Mouse (Mus musculus) ovary, postnatal 36 days (tissue): ENCODE data around the gene Nfib.

Source experiments
- DNase-seq: peaks from one replicate; pipeline ENCODE4 v3.0.0; 2022; ENCODE audit warnings: low spot score, mixed read lengths

Nfib gene

DNA sequence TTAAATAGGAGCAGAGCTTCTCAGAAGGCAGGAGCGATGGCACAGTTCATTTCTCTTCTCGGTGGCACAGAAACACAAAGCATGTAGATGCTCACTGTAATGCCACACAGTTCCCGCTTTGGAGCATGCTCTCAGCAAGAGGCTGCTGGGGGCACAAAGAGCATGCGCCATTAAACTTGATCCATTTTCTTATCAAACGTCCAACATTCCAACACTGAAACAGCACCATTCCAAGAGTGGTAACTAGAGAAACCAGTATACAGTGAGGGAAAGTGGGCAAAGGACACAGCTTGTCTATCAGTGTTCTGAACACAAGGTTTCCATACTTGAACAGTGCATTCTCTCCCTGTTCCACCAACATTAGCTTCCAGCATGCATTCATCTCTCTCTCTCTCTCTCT lies 206.3 kb downstream of the Nfib start:
- DNase-seq: no peak

DNA sequence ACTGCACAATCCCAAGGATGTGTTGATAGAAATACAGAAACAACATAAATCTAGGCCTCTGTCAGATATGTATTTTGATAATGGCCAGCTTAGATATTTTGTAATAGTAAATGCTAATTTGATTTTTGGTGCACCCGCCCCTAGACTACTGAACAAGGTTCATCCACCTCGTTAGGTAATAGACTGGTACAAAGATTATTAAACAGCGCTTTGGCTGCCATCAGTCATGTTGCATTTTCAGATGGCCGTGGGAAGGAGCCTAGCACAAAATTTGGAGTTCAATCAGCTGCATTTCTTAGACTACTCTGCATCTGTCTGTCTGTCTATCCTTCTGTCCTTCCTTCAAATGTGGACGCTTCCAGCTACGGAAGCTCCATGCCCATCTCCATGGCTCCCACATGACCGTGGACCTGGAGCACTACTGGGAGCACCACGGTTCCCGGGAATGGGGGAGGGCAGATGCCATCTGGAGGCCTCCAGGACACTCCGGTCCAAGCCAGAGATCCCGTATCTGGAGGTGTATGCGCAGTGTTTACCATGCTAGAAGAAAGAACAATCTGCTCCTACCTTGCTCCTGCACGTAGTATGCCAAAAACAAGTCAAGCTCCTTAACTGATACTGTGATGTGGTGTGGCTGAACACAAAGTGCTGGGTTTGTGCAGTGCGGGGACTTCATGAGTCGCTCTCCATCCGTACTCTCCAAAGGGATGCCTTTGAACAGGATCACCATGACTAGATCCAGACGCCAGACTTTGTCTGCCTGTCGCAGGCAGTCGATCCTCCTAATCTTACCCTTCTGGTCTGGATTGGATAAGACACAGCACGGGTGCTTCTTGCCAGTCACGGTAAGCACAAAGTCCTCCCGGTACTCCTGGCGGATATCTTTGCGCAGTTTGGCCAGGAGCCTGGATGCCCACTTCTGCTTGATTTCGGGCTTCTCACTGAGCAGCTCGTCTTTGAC lies 207.6 kb downstream of the Nfib start:
- DNase-seq: no peak

DNA sequence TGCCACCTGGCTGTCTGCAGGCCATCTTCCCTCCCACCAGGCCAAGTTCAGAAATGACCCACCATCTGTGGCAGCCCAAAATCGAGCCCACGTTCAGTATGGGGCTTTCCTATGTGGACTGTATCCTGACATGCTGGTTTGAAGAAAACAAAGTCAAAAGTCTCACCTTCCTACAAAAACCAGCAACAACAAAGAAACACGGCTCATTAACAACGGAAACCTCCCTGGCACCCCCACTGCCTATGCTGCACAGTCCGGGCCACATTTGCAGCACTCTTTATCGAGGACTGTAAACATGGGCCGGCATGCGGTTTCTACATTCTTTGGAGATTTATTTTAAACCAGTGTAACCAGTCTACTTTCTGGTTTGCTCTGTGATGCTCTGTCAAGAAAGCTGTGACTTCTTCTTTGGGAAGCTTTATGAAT lies 208.4 kb downstream of the Nfib start:
- DNase-seq: no peak

DNA sequence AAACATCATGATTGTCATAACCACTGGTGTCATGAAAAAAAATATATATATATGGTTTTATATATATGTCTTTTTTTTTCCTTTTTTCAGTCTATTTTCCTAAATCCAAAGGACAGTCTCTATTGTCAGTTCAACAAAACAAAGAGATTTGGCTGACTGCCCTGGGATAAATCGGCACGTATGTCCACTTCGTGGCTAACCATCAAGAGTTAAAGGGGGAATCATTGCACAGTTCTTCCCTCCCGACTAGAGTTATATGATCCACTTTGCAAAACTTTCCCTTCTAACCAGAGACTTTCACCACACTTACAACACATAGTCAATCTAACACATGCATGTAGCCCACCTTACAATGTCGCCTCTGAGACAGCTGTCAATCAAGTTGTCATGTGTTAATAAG lies 209.2 kb downstream of the Nfib start:
- no peak for DNase-seq

DNA sequence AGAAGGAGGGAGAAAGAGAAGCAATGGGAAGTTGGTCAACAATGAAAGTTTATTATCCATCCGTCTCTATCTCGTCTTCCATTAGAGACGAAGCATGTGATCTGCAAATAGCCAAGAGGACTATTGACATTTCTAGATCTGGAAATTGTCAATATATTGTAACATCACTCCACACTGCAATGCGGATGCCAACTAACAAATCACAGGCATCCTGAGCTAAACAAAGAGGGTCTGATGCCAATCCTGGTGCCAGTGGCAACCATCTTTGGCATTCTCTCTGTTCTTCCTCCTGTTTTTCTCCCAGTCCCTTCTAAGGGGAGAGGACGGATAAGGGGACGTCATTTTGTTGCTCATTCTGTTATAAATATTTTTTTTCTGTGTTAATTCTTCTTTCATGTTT lies 209.9 kb downstream of the Nfib start:
- no peak for DNase-seq

DNA sequence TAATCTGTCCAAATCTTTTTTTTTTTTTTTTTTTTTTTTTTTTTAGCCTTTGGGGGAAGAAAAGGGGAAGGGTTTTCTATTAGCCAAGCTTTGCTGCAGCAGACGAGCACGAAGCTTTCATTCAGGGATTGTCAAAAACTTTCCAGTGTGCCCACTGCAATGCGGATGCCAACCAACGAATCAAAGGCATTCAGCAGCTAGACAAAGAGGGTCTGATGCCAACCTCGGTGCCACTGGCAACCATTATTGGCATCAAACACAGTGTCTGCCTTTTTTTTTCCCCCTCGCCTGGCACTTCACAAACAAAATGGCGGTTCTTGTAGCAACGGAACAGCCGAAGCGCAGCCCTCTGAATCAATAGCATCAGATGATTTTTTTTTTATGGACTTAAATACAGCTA lies 210.7 kb downstream of the Nfib start:
- DNase-seq: no peak

DNA sequence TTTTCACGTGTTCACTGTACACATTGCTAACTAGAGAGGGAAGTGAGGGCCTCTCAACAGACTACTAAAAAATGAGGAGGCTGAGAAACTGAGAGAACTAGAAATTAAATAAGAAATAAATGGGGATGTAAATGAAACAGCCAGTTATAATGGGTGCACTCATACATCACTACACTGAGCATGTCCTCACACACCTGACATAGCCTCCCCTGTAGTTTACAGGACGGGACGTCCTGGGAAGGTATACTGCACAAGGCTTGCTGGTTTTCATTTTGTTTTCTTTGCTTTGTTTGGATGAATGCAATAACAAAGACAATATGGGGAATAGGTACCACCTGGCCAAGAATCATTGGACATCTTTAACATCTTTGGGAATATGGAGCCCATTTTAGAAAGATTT lies 211.1 kb downstream of the Nfib start:
- no peak for DNase-seq

DNA sequence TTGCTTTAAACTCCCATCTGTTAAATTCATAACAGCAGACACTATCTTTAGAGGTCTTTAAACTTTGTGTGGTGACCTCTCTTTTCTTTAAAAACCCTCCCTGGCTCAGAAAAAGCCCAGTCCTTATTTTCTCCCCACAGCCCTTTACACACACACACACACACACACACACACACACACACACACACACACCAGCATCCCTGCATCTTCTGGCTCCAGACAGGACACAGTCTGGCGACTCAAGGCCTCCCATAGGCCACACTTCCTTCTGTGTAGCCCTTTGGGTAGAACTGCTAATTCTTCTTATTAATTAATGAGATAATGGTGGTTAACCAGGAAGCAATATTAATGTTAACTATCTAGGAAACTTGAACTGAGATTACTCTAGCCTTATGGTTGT lies 211.7 kb downstream of the Nfib start:
- DNase-seq: no peak

DNA sequence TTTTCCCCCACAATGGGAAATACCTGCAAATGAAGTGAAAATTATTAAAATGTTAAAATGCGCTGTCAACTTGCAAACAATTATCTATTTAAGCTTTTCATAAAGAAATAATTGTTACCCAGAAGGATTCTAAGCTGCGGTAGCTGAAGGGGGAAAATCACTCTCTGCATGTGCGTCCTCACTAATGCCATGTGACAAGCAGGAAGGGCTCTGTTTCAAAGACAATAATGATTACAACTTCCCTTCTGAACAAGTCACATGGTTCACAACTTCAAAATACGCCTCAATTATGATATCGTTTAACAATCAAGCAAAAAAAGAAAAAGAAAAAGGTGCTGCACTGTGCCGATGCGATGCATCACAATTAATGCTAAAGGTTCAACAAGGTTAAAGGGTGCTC lies 212.2 kb downstream of the Nfib start:
- no peak for DNase-seq

DNA sequence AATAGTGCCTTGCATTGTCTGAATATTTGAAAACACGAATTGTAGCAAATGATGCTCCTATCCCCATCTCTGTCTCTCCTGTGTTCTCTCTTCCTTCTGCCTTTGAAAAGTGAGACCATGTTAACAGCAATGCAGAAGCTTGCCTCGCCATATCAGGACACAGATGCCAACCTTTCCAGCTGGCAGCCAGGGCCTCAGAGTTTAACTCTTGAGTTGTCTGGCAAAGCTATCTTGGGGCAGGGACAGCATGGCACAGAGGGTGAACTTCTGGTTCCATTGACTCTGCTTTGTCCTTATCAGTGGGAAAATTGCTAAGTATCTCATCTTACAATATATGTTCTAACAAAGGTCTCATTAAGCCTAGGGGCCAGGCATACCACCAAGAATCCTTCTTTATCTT lies 212.8 kb downstream of the Nfib start:
- DNase-seq: no peak

DNA sequence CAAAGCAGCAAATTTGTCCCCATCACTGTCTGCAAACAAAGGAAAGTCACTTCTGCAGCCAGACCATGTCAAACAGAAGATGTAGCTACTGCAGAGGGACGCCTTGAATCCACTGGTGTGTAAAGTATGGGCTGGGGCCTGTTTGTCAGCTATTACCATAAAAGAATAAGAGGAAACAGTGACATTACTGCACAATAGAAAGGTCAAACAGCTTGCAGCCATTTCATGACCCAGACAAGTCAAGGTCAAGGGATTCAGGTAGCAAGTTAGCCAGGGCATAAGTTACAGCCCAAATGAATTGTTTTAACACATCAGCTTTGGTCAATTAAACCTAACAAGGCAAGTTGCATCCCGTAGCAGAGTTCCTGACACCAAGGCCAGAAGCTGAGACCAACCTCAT lies 215.6 kb downstream of the Nfib start:
- no peak for DNase-seq

DNA sequence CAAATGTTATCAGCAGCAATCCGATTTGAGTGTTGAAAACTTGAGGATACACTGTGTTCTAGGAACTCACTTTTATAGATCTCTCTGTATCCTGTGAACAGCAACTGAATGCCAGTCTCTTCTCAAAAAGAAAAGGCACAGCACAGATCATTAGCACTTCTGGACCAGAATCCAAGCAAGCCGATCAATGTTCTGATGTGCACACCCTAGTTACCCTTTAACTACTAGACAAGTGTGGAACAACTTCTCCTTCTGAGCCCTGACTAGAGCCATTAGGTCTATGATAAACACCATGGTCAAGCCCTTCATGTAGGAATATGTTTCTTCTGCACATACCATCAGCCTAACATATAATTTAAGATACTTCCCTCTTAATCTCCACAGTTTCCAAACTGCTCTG lies 219.6 kb downstream of the Nfib start:
- DNase-seq: no peak

DNA sequence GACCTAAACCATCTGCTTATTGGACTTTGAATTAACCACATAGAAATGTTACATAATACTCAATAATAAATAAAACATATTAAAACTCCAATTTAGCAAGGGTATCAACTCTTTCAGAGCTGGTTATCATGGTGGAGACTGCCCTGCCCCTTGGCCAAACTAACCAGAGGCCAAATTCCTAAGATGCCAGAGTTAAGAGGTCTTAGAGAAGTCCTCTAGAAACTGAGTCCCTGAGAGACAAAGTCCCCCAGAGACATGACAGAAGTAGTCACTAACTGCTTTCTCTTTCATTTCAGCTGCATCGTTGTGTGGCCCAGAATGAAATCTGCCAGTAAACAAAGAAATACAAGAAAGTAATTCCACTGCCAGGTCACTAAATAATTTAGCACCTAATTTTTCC lies 221.7 kb downstream of the Nfib start:
- DNase-seq: no peak

DNA sequence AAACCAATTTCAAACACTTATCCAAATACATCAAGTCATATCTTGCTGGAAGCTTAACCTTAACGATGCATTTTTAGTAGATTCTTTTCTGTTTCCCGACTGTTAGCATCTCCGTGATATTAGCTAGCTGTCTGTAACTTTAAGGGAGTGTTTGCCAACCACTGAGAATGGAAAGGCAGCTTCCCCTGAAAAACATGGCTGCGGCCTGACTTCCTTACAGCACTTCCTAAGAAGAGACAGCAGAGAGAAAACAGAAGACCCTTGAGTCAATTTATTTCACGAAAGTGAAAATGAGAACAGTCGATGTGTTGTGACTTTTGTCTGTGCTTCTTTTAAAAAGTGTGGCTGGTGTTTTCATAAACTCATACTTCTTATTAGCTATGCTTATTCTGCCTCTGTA lies 222.3 kb downstream of the Nfib start:
- DNase-seq: no peak

DNA sequence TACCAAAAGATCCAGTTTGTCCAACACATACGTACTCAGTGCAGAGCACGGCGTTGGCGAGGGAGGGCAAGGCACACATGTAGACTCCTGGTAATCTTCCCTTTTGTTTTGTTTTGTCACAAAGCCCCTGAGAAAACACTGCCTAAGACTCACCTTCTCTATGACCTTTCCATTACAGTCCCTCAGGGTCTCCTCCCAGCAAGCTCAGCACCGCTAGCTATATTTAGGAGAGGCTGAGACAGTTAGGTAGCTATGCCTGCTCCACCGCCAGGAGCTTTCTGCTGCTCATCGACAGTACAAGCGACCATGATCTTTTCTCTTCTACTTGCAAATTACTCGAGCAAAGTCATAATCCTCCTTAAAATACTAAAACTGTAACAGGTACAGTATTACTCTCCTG lies 224.9 kb downstream of the Nfib start:
- DNase-seq: no peak

DNA sequence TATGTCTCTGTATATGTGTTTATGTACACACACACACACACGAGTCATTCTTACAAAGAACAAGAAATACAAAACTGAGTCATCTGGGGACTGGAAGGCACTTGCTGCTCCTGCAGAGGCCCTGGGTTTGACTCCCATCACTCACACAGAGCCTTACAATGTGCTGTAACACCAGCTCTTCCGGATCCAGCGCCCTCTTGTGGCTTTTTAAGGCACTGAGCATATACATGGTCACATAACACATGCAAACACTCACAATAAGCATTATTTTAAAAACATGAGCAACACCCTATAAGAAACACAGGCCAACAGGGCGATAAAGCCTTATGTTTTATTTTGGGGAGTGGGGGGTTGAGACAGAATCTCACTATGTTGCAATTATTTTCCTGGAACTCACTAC lies 226.2 kb downstream of the Nfib start:
- no peak for DNase-seq

DNA sequence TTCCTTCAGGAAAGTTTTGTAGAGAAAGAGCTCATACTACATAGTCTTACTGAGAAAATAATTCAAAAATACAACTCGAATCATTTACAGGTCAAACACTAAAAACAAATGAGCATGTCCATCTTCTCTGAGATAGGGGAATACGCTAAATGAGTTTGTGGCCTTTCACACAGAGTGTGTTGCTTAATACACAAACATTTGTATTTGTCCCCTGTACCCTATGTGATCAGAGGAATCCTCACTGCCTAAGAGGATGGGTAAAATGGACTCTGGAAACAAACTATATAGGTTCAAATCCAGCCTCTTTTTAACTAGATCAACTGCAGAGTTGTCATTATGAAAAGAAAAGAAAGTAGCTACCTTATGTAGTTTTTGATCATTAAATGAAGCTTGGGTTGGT lies 227.8 kb downstream of the Nfib start:
- no peak for DNase-seq

DNA sequence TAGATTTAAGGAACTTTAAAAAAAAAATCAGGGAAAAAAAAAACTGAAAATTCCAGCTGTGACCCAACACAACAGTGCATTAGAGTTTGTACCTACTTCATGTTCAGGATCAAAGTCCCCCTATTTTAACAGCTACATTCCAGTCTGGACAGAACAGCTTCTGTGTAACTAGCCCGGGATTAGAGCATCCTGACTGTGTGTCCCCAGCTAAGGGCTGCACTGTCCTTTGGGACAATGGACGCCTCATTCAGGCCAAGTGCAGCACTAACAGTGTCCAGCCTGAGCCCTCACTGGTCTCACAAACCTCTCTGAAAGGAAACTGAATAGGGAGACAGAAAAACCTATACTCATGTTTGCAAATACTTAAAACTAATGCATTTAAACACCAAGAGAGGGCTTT lies 229.1 kb downstream of the Nfib start:
- no peak for DNase-seq

DNA sequence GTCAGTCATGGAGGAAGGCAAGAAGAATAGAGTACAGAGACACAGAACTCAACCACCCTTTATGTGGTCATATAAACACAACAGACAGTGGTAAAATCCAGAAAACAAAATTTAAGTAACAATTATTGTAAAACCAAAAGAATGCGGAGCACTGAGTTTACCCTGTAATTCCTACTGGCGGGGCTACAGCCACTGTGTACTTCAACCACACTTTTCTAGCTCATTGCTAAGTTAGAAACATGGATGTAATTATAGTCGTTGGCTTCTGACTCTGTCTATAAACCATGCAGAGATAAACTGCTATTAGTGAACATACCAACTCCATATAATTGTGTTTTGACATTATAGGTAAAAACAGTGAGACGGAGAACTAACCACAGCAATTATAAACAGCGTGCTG lies 231.2 kb downstream of the Nfib start:
- no peak for DNase-seq

DNA sequence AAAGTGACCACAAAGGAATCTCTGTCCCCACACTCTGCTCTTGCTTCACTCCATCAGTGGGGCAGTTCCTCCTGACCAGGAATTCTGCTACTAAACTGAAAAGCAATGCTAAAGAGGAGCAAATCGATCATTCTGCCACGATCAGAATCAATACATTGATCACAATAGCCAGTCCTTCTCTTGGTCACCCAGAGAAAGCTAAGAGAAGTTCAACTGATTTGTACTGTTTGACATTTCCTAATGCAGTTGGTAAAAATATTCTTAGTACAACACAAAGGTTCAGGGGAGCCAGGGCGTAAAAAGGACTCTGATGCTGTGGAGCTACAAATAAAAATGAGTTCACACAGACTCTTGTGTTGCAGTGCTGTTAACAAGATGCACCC lies 234.6 kb downstream of the Nfib start:
- no peak for DNase-seq

DNA sequence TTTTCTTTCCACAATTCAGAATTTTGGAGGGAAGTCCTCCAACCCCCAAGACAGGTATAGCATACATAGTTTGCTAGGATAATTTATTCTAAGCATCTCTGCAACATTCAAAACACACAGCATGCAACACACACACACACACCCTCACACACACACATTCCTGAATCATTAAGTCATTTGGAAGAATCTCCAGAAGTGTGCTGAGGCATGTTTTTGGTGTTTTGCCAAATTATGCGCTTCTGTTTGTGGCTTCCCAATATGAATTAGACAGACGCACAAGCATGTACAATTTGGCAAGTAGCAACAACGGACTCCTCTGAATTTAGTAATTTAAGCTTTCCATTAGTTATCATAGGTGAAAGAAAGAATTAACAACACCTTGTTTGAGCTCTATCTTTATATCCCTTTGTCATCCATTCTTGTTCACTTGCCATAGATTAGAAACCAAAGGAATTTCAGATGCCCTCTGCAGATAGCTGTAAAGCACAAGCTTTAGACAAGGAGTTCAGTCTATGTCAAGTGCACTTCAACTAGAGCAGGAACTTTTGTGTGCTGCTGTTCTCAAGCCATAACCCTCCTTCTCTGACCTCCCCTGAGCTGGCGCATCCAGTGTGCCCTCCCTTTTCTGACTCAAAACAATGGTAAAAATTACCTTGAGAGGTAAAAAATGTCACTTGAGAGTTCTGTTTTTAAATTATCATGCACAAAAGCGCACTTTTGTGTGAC lies 235.2 kb downstream of the Nfib start:
- no peak for DNase-seq

DNA sequence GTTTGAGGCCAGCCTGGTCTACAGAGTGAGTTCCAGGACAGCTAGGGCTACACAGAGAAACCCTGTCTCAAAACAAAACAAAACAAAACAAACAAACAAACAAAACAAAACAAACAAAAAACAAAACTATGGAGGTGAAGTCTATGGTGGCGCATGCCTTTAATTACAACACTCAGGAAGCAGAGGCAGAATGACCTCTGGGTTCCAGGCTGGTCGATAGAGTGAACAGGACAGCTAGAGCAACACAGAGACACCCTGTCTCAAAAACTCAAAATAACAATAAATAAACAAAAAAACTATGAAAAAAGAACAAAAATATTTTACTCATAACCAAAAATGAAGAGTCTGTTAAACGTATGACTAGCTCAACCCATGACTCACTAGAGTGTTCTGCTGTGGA lies 236.6 kb downstream of the Nfib start:
- DNase-seq: no peak

DNA sequence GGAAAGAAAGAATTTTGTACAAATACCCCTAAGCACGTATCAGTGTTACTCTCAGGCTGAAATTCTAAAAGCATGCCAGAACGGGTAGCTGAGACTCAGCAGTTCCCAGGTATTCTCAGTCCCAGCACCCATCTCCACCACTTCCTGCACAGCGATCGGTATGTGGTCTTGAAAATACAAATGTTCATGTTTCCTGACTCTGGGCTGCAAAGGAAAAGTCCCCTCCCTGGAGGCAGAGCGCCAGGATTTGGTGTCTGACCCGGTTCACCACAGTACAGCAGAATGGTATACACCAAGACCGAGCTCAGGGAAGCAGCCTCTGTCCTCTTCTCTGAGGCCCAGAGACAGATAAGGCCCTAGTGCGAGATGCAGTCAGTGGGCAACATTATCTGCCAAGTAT lies 238.8 kb downstream of the Nfib start:
- no peak for DNase-seq

DNA sequence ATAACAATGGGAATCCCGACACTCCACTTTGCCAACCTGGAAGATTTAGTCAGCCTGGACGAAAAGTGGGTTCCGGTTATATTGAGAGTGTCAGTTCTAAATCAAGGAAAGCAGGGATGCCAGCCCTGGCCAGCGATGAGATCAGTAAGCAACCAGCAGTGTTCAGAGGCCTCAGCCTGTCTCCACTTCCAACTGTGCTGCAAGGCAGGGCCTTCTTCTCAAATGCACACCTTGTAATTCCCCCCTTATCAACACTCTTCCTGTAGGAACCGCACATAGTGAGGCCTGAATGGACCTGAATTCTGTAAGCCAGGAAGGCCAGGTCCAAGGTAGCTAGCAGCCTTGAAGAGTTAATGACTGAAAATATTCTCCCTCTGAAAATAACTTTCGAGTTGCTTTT lies 239.4 kb downstream of the Nfib start:
- no peak for DNase-seq
